Mouse (Mus musculus): ENCODE measurements at regions not wholly inside any gene's neighbourhood (a gene's known extent, or its start where the extent isn't known, plus 50 kb on each side); places are given as distances from the start of the nearest gene placed in this dataset.

DNA sequence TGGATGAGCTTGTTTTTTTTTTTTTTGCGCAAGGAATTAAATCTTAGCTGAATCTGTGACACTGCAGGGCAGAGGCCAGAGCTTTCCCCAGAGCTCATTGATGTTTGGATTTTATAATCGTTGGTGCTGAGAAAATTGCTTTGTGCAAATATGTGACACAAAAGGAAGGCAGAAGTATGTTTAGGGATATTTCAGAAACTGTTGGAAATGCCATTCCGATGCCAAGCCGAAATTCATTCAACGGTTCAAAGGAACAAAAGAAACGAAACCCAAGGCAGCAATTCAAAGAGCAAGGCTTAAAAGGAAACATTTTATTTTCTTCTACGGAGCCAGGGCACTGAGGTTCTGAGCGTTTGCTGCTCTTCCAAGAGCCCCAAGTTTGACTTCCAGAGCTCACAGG lies 302.2 kb downstream of the 1500009L16Rik start:
- DNase-seq (ENCODE audit: low spot score in 2 of 2): no peak

DNA sequence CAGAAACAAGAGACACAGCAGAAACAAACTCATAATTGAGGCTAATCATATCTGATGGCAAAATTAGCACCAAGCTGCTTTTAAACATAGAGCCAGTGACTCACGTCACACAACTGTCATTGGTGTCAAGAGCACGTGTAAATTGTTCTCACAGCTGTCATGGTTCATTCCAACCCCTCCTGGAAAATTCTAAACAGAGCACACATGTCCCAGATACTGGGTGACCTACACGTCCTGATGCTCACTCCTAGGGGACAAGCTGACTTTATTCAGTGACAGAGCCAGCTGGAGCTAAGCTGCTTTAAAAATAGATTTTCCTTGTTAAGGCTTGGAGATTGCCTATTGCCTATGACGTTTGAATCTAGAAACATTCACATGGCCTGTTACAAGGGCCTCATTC lies 304.1 kb downstream of the 1500009L16Rik start:
- peak in 1 of 2 experiments; percentile 5 for DNase-seq (ENCODE audit: low spot score in 2 of 2)

DNA sequence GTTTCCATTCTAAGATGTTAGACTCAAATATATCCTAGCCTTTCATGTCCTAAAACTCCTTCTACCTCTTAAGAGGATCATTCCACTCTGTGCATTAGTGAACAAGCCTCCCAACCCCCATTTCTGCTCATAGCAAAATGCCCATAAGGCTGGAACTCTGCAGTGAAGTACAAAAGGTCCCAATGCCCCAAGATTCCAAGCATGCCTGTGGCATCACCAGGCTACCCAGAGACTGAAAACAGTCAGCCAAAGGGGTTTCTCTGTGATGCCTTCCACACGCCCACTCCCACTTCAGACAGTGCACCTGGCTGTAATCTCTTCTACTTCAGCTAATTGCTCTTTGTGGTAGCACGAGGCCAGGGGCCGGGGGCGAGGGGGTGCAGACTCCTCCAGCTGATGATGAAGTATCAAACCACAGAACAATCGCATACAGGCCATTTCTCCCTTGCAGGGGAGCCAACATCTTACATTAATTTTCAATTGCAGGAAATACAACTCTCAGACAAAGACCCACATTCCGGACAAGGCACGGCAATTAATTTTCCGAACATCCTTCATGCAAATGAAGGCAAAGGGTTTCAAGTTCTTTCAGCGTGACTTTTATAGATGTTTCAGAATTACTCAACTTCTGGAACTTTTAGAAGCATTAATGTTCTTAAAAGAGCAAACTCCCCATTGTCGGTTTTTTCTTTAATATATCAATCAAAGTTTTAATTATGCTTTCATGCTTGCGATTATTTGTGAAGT lies 313.6 kb downstream of the 1500009L16Rik start:
- DNase-seq (ENCODE audit: low spot score in 2 of 2): no peak

DNA sequence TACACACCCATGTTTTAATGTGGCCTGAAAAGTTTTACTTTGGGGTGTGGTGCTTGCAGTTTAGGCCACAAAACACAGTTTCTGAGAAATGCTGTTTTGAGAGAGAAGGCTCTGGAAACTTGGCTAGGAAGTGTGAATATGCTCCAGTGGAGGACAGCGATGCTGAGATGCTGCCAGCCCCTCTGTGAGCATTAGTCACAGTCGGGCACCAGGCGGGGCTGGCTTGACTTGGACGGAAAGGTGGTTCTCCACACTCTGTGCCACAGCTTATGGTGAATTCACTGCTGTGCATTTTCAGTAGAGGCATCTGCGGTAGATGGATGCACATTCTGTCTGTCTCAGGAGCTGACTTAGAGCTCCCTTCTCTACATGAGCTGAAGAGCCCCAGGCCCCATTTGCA lies 326.0 kb downstream of the 1500009L16Rik start:
- no peak for DNase-seq (ENCODE audit: low spot score in 2 of 2)

DNA sequence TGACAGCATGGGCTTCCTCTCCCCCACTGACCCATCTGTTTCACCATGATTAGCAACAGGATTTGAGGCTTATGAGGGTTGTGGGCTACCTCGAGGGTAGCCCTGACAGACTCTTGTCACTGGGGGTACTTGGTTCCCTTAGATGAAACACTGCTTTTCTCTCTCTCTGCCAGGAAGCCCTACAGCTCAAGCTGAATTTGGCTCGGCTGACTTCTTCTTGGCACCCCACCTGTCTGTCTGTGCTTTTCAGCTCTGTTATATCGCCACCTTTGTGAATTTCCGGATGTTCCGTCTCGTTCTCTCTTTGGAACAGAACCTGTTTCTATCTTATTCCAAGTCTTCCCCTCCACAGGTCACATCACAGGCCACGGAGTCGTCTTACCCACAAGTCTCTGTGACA lies 330.0 kb downstream of the 1500009L16Rik start:
- no peak for DNase-seq (ENCODE audit: low spot score in 2 of 2)

DNA sequence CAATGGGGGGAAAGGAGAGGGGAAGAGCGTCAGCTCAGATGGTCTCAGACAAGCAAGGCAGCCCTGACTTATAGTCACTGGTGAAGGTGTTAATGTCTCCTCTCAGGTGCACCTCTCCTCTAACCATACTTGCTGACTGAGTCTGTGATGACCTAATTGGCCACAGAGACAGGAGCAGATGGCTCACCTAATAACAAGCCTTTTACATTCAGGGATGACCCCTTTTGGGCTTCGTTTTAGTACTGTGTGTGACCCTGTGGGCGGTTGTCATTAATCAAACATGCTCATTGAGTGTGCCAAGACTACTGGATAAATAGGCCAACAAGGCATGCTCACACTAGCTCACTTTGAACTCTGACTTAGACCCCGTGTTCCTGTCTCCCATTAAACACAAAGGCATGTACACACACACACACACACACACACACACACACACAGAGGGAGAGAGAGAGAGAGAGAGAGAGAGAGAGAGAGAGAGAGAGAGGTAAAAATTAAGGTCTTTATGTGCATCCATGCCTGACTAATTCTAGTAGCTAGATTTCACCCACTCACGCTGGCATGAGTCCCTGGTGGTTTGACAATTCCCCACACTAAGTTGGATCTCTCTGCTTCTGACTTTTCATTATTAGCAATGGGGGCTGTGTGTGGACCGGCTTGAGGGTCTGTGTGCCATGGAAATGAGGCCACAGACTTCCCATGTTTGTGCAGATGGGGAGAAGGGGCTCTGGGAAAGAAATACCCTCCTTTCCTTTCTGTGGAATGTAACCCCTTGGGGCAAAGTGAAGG lies 332.1 kb downstream of the 1500009L16Rik start:
- peak; percentile 28 to 76 for DNase-seq (ENCODE audit: low spot score in 2 of 2)

DNA sequence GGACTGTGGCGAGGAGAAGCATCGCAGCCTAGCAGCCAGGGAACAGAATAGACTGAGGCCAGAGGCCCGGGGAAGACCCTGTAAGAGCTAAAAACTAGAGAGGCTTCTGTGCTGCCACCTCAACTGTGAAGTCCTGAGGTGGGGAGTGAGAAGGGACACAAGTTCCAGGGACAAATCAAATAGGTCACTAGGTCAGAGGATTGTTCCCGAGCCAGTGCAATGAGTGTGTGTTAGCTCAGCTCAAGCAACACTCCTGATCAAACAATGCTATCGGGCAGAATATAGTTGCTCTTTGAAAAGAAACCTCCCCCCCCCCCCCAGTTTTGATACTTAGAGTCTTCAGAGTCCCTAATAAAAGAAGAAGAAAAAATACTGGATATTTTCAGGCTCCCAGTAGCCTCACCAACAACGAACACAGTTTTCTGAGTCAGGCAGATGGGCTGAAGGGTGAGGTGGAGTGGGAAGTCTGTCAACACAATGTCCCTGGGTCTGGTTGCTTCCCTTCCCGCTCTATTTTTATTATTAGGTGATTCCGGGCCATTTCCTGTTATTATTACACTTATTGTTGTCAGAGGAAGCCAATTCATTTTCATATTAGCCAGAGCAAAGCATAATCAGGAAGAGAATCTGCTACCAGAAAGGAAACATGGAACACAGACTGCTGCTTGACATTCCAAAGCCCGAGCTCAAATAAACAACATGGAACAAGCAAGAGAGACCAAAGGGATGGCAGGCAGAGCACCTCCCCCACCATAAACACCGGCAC lies 332.9 kb downstream of the 1500009L16Rik start:
- peak in 1 of 2 experiments; percentile 16 for DNase-seq (ENCODE audit: low spot score in 2 of 2)

DNA sequence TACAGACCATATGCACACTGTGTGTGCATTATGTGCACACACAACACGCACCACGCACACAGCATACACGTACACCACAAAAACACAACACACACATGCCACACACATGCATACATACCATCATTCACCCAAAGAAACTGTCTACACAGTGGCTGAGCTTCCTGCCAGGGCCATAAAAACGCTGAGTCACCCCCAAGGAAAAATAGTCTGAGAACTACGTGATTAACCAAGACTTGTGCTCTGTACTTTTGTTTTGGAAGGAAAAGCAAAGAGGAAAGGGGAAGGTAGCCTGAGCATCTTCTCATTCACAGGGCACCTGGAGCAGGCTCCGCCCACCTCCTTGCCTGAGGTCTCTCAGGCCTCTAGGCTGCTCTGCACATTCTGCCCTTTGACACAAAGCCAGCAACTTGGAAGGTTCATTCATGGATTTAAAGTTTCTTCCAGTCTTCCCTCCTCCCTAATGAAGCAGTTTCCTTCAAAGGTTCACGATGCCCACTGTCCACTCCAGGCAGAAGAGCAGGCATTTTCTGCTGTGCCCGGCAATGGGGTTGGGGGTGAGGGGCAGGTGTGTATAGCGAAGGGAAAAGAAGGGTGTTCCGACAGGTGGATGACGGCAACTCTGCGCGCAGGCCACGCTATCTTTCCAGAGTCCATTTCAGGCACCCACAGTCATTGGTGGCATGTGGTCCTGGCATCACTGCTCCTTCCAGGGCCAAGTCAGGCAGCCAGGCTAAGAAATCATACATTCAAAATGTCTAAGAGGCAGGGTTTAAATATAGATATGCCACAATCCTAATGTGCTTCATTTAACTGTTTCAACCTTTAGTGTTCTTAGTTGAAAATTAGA lies 333.9 kb downstream of the 1500009L16Rik start:
- no peak for DNase-seq (ENCODE audit: low spot score in 2 of 2)

DNA sequence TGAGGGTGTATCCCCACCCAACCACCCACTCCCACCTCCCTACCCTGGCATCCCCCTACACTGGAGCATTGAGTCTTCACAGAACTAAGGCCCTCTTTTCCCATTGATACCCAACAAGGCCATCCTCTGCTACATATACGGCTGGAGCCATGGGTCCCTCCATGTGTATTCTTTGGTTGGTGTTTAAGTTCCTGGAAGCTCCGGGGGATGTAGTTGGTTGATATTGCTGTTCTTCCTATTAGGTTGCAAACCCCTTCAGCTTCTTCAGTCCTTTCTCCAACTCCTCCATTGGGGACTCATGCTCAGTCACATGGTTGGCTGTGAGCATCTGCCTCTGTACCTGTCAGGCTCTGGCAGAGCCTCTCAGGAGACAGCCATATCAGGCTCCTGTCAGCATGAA lies 335.6 kb downstream of the 1500009L16Rik start:
- no peak for DNase-seq (ENCODE audit: low spot score in 2 of 2)

DNA sequence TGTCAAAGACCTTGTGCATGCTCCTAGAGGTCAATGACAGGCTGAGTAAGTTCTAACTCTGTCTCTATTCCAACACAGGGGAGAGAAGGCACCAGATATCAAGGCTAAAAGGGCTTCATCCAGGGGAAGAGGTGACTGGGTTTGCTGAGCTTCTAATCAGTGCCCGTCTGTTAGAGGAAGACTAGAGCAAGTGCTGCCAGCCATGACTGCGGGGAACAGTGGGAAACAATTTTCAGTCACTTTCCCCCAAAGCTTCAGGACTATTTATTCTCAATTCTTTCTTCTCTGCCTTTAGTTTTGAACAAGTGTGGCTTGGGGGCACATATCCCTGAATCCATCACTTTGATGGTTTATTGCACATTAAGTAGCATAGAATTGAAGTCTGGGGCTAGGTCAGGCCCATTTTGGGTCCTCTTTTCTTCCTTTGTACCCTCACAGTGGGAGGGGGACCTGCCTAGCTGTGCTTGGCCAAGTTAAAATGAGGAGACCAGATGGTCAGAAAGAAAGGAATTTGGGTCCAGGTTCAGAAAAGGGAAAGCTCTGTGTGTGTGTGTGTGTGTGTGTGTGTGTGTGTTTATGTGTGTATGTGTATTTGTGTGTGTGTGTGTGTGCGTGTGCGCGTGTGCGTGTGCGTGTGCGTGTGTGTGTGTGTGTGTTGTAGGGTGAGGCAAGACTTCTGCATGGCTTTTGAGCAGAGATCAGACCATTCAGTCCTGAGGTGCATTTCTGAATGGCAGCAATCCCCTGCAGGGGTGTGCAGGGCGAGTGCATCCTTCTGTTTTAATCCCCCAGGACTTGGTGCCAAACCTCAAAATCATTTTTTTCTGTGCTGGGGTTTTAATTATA lies 337.2 kb downstream of the 1500009L16Rik start:
- no peak for DNase-seq (ENCODE audit: low spot score in 2 of 2)

DNA sequence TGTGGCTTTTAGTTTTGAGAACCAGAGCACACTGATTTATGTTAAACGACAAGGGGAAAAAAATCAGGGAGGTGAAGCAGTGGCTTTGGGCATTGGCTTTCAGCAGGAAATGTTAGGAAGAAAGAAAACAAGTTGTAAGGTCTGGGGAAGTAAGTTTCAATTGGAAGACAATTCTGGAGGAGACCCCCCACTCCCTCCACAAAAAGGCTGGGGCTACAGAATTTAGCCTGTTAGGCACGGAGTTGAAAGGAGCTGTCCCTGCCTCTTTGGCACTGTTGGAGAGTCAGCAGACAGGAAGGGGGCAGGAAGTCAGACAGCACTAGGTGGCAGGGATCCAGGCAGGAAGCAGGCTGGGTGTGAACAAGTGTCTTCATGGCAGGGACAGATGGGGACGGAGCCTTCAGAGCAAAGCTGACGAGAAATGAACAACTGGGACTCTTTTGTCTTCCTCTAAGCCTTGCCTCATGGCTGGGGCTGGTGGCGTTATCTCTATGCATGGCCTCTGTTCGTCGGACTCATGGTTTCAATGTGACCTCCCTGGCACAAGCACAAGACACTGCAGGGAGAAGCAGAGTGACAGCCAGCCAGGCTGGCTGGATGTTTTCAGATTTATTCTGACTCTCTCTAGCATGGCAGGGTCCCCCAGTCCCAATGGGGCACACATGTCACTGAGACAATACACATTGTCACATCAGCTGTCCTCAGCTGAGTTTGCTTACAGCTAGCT lies 338.0 kb downstream of the 1500009L16Rik start:
- DNase-seq (ENCODE audit: low spot score in 2 of 2): peak; percentile 62 to 84

DNA sequence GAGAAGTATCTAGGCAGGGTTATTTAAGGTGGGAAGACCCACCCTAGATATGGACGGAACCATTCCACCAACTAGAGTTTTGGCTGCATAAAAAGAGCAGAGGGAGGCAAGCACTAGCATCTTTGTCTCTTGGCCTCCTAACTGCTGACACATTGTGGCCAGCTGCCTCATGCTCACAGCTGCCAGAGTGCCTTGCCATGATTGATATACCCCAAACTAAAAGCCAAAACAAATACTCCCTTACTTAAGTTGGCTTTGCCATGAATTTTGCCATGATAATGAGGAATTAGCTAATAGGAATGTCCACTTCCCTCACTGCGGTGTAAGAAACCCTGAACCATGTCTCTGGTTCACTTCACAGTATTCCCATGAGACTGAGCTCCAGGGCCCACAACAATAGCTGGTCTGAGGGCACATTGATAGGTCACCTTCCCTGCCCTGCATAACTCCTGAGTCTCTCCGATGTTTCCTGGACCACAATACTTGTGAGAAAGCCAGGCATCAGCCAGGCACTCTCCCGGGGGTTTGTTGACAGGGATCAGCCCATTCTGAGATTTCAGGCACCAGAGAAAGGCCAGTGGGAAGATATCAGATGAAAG lies 344.5 kb downstream of the 1500009L16Rik start:
- no peak for DNase-seq (ENCODE audit: low spot score in 2 of 2)

DNA sequence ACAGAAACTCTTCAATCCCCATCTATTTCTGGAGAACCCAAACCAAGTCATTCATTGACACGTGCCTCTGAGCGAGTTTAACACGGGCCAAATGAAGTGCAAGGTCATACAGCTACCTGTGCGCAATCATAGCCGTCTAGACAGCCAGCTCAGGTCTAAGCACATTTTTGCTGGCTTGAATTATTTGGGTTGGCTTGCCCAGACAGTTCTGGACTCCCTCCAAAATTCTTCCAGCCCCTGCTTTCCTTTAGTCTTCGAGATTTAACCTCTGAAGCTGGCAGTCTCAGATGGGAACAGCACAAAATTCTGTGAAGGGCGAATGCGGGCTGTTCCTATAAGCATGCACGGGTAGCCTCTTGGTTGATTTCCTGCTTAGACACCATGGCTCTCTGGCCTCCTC lies 347.1 kb downstream of the 1500009L16Rik start:
- no peak for DNase-seq (ENCODE audit: low spot score in 2 of 2)

DNA sequence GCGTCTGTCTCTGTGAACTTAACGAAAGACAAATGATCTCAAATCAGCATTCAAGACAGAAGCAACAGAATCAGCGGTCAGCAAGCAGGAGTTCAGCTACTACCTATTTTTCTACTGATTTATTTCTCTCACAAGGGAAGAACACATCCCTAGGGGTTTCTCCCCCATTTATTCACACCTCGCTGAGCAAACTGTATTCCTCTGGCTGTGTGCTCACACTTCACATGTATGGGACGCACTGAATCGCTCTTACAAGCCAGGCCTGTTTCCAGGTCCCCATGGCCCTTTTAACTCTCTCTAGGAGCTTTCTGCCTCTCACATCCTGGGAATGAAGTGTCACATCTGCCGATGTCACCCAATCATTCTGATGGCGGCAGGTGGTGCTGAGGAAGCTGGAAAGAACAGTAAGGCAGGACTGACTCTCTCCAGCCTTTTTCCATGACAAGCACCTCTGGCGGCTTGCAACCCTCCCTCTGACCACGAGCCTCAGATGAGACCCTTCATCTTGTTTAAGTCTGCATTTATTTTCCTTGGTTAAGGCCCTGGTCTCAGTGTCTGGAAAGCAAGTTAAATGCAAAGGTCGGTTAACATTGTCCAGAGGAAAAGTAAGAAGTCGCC lies 350.3 kb downstream of the 1500009L16Rik start:
- no peak for DNase-seq (ENCODE audit: low spot score in 2 of 2)

DNA sequence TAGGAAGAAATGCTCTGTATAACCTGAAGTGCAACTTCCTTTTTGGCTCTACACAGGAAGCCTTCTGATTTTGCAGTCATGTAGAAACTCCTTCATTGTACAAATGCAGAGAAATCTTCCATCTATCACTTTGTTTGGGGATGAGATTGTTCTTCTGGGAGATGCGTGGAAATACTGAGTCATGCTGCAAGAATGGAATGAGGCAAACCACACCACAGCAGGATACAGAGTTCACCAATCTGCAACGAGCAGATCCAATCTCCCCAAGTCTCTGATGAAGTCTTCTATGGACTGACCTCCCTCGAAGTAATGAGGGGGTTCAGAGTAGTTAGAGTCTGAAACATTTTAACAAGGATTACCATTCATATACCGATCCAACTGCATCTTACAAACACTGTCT lies 352.9 kb downstream of the 1500009L16Rik start:
- no peak for DNase-seq (ENCODE audit: low spot score in 2 of 2)

DNA sequence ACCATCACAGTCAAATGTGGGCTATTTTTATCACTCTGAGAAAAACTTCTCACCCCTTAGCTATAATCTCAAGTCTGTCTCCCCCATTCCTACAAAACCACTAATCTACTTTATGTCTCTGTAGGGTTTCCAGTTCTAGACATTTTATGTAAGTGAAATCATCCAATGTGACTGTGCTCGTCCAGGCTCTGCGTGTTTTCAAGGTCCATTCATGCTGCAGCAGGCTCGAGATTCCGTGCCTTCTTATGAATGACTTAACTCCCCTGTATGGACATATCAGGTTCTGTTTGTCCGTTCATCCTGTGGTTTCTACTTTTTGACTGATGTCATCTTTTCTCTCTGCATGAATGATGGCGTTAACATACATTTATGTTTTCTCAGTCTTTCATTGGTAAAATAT lies 357.6 kb downstream of the 1500009L16Rik start:
- no peak for DNase-seq (ENCODE audit: low spot score in 2 of 2)

DNA sequence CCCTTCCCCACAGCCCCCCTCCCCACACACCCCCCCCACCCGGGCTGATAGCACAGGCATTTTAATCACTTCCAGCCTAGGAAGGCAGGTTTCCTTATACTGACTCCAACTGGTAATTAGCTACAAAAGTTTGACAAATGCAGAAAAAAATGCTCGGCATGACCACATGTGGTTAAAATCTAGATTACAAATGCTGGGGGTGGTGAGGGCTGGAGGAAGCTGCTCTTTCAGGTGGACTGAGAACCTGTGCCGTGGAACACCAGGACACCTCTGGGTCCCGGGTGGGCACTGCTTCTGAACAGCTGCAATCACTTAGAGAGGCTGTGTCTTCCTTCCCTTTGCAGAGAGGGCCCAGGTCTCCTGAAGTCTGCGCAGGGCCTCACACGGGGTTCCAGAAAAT lies 358.7 kb downstream of the Nuak1 start:
- DNase-seq (ENCODE audit: low spot score in 2 of 2): no peak

DNA sequence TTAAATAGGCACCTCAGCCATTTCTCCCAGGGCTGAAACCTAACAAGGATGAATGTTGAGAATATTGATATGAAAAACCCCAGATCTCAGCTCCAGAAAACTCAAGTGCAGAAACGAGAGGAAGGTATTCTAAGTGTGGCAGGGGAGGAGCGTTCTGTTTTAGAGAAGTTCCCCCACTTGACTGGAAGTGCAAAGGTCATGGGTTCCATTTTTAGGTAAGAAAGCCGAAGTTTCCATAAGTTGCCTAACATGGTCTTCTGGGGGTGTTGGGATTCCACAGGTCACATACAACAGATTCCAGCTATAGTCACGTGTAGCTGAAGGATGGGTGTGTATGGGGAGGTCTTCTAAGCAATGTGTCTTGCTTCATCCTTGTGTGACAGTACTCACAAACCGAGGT lies 352.9 kb downstream of the Nuak1 start:
- DNase-seq (ENCODE audit: low spot score in 2 of 2): no peak

DNA sequence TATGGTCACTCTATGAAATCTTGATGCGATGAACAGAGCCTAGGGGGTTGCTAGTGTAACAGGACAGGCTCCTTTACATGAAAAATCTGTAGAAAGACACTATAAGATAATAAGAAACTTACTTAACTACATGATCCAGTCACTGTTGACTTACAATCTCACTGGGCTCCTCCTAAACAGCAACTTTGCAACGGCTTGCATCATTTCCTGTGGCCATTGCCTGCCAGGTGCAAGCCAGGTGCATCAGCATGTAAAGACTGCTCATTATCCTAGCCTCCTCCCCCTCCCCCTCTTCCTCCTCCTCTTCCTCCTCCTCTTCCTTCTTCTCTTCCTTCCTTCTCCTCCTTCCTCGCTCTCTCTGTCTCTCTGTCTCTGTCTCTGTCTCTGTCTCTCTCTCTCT lies 352.5 kb downstream of the Nuak1 start:
- no peak for DNase-seq (ENCODE audit: low spot score in 2 of 2)

Data from layer of hippocampus, adult 18-20 months (tissue).